Mouse (Mus musculus) intestine, embryonic 15.5 days (tissue): ENCODE data around the gene Uevld. TPM values are rescaled to one million over a fixed set of nuclear protein-coding genes. Genes with fewer than 3 reads are reported as not detected.

Source experiments
- ATAC-seq: fragments of 200-750 bp; cut with Nextera tagmentation; 2 replicates; pipeline ENCODE4 v1.8.0; 2017; ENCODE audit warnings: moderate TSS enrichment, moderate library complexity
- H3K27ac ChIP-seq: fragments of 300-500 bp; sonication (generic); 2 replicates; pipeline ENCODE4 v1.5.1; 2015; ENCODE audit warnings: mild to moderate bottlenecking, inconsistent platforms
- H3K27me3 ChIP-seq: fragments of 300-500 bp; sonication (generic); replicated peaks from 2 replicates; pipeline ENCODE4 v1.6.1; 2015; ENCODE audit warnings: inconsistent platforms
- H3K36me3 ChIP-seq: fragments of 300-500 bp; sonication (generic); 2 replicates; pipeline ENCODE4 v1.6.1; 2015; ENCODE audit warnings: inconsistent platforms
- H3K4me1 ChIP-seq: fragments of 300-500 bp; sonication (generic); replicated peaks from 2 replicates; pipeline ENCODE4 v1.6.1; 2015; ENCODE audit warnings: inconsistent platforms
- H3K4me2 ChIP-seq: fragments of 300-500 bp; sonication (generic); replicated peaks from 2 replicates; pipeline ENCODE4 v1.6.1; 2015; ENCODE audit warnings: mild to moderate bottlenecking, inconsistent platforms
- H3K4me3 ChIP-seq: fragments of 300-500 bp; sonication (generic); replicated peaks from 2 replicates; pipeline ENCODE4 v1.5.1; 2015; ENCODE audit warnings: inconsistent platforms
- H3K9ac ChIP-seq: fragments of 300-500 bp; sonication (generic); 2 replicates; pipeline ENCODE4 v1.6.1; 2015; ENCODE audit warnings: inconsistent platforms
- H3K9me3 ChIP-seq: fragments of 300-500 bp; sonication (generic); 2 replicates; pipeline ENCODE4 v1.6.1; 2016; ENCODE audit warnings: inconsistent platforms
- WGBS: fragments of 180-500 bp; shearing (Covaris S2); methylation state at CpG from one replicate; pipeline ENCODE4 v1.1.7; 2015; 5-methylcytosine and 5-hydroxymethylcytosine counted together
- polyA plus RNA-seq: library from polyadenylated mRNA; unstranded; fragments of >200 nt; fragmentation: Nextera tagmentation; extraction: Ambion mirVana; gene quantifications from 2 replicates; pipeline ENCODE4 v1.2.1, GENCODE M21; 2015

Uevld gene
- polyA plus RNA-seq = 10.3 and 11.2 TPM in 2 replicates

- under 1% methylated on average over 51 of the region's 51 CpGs for WGBS
- peaks cover 11% of the 10 kb centered on the region; the same call in 1 of the 2 replicates for H3K36me3 ChIP-seq
- ATAC-seq = peak; percentile 98
These were observed at the start of gene Uevld for GRCm38 (mm10) chr7:46957831-46958691. Gene Uevld, minus strand, starts transcription at chr7:46958527.

GRCm38 (mm10) chr7:47007818-47008167, 49.5 kb upstream of the Uevld start:
- ATAC-seq = peak; percentile 83
- H3K27ac ChIP-seq = peak overlapping the region; percentile 94
- H3K9me3 ChIP-seq = no peaks in the 10 kb centered on the region
- no peaks in the 10 kb centered on the region for H3K27me3 ChIP-seq
- H3K9ac ChIP-seq = peak overlapping the region; percentile 73
- WGBS = under 1% methylated on average over 25 of the region's 25 CpGs
- peaks cover 13% of the 10 kb centered on the region for H3K4me1 ChIP-seq
- peak overlapping the region; percentile 72 for H3K4me2 ChIP-seq
- H3K36me3 ChIP-seq = no peaks in the 10 kb centered on the region
- peak overlapping the region; percentile 65 for H3K4me3 ChIP-seq

More at GRCm38 (mm10) chr7:46957831-46958691, at the start of gene Uevld:
- H3K27me3 ChIP-seq = no peaks in the 10 kb centered on the region; the same call in 1 of the 2 replicates
- peak within 1 kb of the TSS; percentile 6 for H3K27ac ChIP-seq
- peak within 1 kb of the TSS; percentile 63 for H3K9ac ChIP-seq
- H3K4me3 ChIP-seq = peak within 1 kb of the TSS; percentile 76
- H3K4me1 ChIP-seq = peaks cover 7% of the 10 kb centered on the region
- H3K4me2 ChIP-seq = peak within 1 kb of the TSS; percentile 82
- no peaks in the 10 kb centered on the region for H3K9me3 ChIP-seq

GRCm38 (mm10) chr7:47007109-47007780, 48.9 kb upstream of the Uevld start:
- Histone ChIP-seq H3K27me3 (no peaks in the 10 kb centered on the region), H3K4me2 (peak overlapping the region; percentile 72), H3K4me3 (peak overlapping the region; percentile 65), H3K27ac (peak overlapping the region; percentile 94), H3K36me3 (no peaks in the 10 kb centered on the region), H3K9me3 (no peaks in the 10 kb centered on the region), H3K4me1 (peaks cover 13% of the 10 kb centered on the region), H3K9ac (peak overlapping the region; percentile 73)
- 13% methylated on average over 21 of the region's 21 CpGs for WGBS
- ATAC-seq = no peak

GRCm38 (mm10) chr7:47003411-47004115, 45.2 kb upstream of the Uevld start:
- Histone ChIP-seq H3K4me2 (no peak overlapping the region), H3K36me3 (0 out of 2 replicates have a peak, but pooled peaks cover 2% of the 10 kb centered on the region), H3K27me3 (no peaks in the 10 kb centered on the region), H3K27ac (no peak overlapping the region), H3K4me1 (peaks cover 21% of the 10 kb centered on the region), H3K4me3 (no peak overlapping the region), H3K9ac (no peak overlapping the region), H3K9me3 (no peaks in the 10 kb centered on the region)
- ATAC-seq = no peak
- WGBS = 53% methylated on average over 3 of the region's 3 CpGs

- ATAC-seq = no peak
- no peaks in the 10 kb centered on the region for H3K9me3 ChIP-seq
- H3K36me3 ChIP-seq = peaks cover 14% of the 10 kb centered on the region
- H3K4me1 ChIP-seq = peaks cover 25% of the 10 kb centered on the region
- no peaks in the 10 kb centered on the region for H3K27me3 ChIP-seq
- WGBS = 59% methylated on average over 4 of the region's 4 CpGs
- H3K4me2 ChIP-seq = no peak overlapping the region
- H3K4me3 ChIP-seq = no peak overlapping the region
- no peak overlapping the region for H3K9ac ChIP-seq
- H3K27ac ChIP-seq = no peak overlapping the region
These were observed 43.6 kb upstream of the Uevld start for GRCm38 (mm10) chr7:47001900-47002275.

- Histone ChIP-seq H3K9ac (no peak overlapping the region), H3K4me3 (no peak overlapping the region), H3K4me1 (peaks cover 25% of the 10 kb centered on the region), H3K27ac (no peak overlapping the region), H3K27me3 (no peaks in the 10 kb centered on the region), H3K36me3 (peaks cover 14% of the 10 kb centered on the region), H3K9me3 (no peaks in the 10 kb centered on the region), H3K4me2 (no peak overlapping the region)
- ATAC-seq = no peak
- WGBS = 33% methylated on average over 5 of the region's 5 CpGs
These were observed 43.0 kb upstream of the Uevld start for GRCm38 (mm10) chr7:47001125-47001899.

DNA sequence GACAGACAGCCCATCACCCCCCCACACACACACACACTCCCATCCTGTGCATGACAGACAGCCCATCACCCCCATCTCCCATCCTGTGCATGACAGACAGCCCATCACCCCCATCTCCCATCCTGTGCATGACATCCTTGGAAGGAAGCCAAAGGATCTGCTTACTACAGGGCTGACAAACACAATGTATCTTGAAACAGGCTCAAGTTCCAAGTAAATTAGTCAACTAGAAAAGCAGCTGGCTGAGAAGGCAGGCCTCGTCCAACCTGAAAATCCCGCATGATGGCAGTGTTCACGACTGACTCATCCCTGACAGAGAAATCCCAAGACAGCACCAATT, 42.3 kb upstream of the Uevld start:
- H3K4me1 ChIP-seq = peaks cover 25% of the 10 kb centered on the region
- H3K27ac ChIP-seq = no peak overlapping the region; the same call in 1 of the 2 replicates
- H3K9me3 ChIP-seq = no peaks in the 10 kb centered on the region
- peaks cover 16% of the 10 kb centered on the region for H3K36me3 ChIP-seq
- H3K4me2 ChIP-seq = no peak overlapping the region
- H3K27me3 ChIP-seq = no peaks in the 10 kb centered on the region
- no peak overlapping the region for H3K4me3 ChIP-seq
- ATAC-seq = peak; percentile 72; the same call in 1 of the 2 replicates
- 34% methylated on average over 3 of the region's 3 CpGs for WGBS
- H3K9ac ChIP-seq = no peak overlapping the region

DNA sequence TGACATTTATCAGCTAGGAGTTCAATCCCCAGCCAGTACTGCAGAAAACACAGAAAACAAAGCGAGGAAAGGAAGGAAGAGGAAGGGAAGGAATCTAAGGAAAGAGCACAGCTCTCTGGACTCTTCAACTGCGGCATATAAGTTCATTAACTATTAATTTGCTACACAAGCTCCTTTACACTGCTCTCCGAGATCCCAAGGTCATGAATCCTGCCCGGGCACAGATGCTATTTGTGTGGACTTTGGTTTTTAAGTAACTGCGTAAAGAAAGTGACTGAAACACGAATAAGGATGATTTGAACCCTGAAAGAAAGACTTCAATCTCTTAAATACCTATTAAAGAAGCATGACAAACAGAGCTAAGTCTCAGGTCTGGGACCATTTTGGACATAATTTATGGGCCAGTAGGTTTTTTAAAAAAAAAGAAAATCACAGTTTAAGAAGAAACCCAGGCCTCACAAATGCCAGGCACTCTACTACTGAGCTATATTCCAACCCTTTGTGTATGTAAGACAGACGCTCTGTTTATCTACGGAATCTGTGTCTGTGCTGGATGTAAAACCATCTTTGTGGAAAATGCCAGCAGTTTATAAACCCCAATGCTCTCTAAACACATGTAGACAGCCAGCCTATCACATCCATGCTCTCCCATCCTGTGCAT, 41.8 kb upstream of the Uevld start:
- peaks cover 25% of the 10 kb centered on the region for H3K4me1 ChIP-seq
- H3K27ac ChIP-seq = no peak overlapping the region; the same call in 1 of the 2 replicates
- no peak overlapping the region for H3K4me2 ChIP-seq
- H3K36me3 ChIP-seq = peaks cover 21% of the 10 kb centered on the region
- ATAC-seq = no peak; the same call in 1 of the 2 replicates
- H3K9me3 ChIP-seq = no peaks in the 10 kb centered on the region
- 35% methylated on average over 8 of the region's 8 CpGs for WGBS
- H3K27me3 ChIP-seq = no peaks in the 10 kb centered on the region
- H3K9ac ChIP-seq = no peak overlapping the region
- no peak overlapping the region for H3K4me3 ChIP-seq

DNA sequence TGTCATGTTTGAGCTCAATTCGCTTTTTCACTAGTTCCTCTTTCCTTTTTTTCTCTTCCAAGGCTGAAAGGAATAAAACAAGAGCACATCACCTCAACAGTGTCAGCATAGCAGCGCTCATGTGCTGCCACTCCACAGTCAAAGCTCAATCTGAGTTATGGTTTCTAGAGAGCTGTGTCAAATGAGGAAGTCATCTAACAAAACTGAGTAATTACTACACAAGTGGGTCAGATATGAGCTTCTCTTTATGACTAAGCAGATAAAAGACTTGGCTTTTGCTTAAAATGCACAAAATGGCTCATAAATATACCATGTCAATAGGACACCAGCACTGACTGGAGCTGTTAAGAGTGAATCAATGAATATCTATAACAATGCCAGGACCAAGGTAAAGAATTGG, 40.6 kb upstream of the Uevld start:
- Histone ChIP-seq H3K9me3 (no peaks in the 10 kb centered on the region), H3K4me3 (no peak overlapping the region), H3K27ac (no peak overlapping the region), H3K36me3 (peaks cover 26% of the 10 kb centered on the region), H3K27me3 (no peaks in the 10 kb centered on the region), H3K4me1 (peaks cover 22% of the 10 kb centered on the region), H3K4me2 (no peak overlapping the region), H3K9ac (no peak overlapping the region)
- ATAC-seq = peak; percentile 69
- WGBS = 87% methylated on average over 2 of the region's 2 CpGs

GRCm38 (mm10) chr7:46997644-46998395, 39.5 kb upstream of the Uevld start:
- no peaks in the 10 kb centered on the region for H3K9me3 ChIP-seq
- no peak for ATAC-seq
- no peak overlapping the region for H3K27ac ChIP-seq
- H3K4me1 ChIP-seq = peaks cover 20% of the 10 kb centered on the region
- 79% methylated on average over 21 of the region's 21 CpGs for WGBS
- peaks cover 33% of the 10 kb centered on the region for H3K36me3 ChIP-seq
- H3K4me3 ChIP-seq = no peak overlapping the region
- H3K9ac ChIP-seq = no peak overlapping the region
- no peak overlapping the region for H3K4me2 ChIP-seq
- no peaks in the 10 kb centered on the region for H3K27me3 ChIP-seq

DNA sequence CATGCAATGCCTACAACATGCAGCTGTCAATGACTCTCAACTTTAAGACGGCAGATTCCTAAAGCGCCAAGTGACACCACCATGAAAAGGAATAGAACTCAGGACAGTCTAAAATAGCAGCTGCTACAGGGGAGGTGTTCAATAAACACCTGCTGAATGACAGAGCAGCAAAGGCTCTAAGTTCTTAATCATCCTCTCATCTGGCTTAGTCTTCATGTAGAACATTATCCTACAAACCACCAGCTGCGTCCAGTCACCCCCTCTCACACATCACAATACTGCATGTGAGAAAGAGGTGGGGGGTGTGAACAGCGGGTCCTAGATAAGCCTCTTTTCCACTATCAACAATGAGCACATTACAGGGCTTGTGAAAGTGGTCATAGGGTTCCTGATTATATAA, 38.7 kb upstream of the Uevld start:
- no peak overlapping the region for H3K4me3 ChIP-seq
- no peak for ATAC-seq
- 93% methylated on average over 4 of the region's 4 CpGs for WGBS
- H3K9ac ChIP-seq = no peak overlapping the region
- peaks cover 34% of the 10 kb centered on the region for H3K36me3 ChIP-seq
- H3K4me2 ChIP-seq = no peak overlapping the region
- H3K4me1 ChIP-seq = peaks cover 19% of the 10 kb centered on the region
- no peak overlapping the region for H3K27ac ChIP-seq
- H3K27me3 ChIP-seq = no peaks in the 10 kb centered on the region
- no peaks in the 10 kb centered on the region for H3K9me3 ChIP-seq
